Mouse (Mus musculus) hematopoietic stem cell, adult 5-6 weeks (primary cell): Measurements from ENCODE around the gene Snap23. TPM values are rescaled to one million over a fixed set of nuclear protein-coding genes. Genes with fewer than 3 reads are reported as not detected.
"Not testable (repeated sequence)": the region's sequence is repeated elsewhere in the genome, so short reads cannot be mapped to it uniquely, and the experiment has no call there.

Source experiments
- ATAC-seq, 2 experiments: fragments of 125-278 bp in 1 of 2; replicated peaks in 1 of 2; 2 replicates each; pipeline ENCODE4 v1.8.0; 2016 to 2017; ENCODE audit warnings: inconsistent platforms in 2 of 2, mild to moderate bottlenecking in 2 of 2, moderate number of reproducible peaks in 2 of 2, low read depth in 1 of 2, moderate TSS enrichment in 1 of 2; ENCODE audit not compliant: low FRiP score in 2 of 2, poor library complexity in 2 of 2, severe bottlenecking in 2 of 2, insufficient read depth in 1 of 2, low TSS enrichment in 1 of 2
- total RNA-seq: library from RNA; stranded (forward); fragments of 172-1452, 232-1000 nt; gene quantifications from 2 replicates; pipeline ENCODE4 v1.2.3, GENCODE M21; 2017

Snap23 gene
- total RNA-seq, 1 experiment from 2014 or later: 146 TPM

- ATAC-seq: not testable (repeated sequence)
Measured at GRCm38 (mm10) chr2:120572161-120572560, 4.7 kb downstream of the Snap23 start.

- ATAC-seq: no peak
Measured at GRCm38 (mm10) chr2:120575121-120575520, 7.7 kb downstream of the Snap23 start.

GRCm38 (mm10) chr2:120575978-120576377, 8.5 kb downstream of the Snap23 start:
- ATAC-seq: no peak; a peak in 1 of 4 replicates

- no peak for ATAC-seq
Measured at GRCm38 (mm10) chr2:120577799-120578198, 10.3 kb downstream of the Snap23 start.

DNA sequence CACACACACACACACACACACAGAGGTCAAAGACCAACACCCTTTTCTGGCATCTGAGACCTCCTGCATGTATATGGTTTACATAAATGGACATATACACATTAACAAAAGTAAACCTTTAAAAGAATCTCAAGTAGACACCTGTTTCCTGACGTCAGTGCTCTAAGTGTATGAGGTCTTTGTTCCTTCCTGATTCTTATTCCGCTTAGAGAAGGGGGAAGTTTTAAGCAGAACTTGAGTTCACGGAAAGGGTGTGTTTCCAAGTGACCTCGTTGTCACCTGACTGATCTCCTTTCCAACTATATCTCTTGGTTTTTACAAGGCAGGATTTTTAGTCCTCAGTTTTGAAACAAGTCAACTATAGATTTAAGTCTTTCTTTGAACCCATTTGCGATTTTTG, 10.8 kb downstream of the Snap23 start:
- peak; percentile 88 to 96 for ATAC-seq

DNA sequence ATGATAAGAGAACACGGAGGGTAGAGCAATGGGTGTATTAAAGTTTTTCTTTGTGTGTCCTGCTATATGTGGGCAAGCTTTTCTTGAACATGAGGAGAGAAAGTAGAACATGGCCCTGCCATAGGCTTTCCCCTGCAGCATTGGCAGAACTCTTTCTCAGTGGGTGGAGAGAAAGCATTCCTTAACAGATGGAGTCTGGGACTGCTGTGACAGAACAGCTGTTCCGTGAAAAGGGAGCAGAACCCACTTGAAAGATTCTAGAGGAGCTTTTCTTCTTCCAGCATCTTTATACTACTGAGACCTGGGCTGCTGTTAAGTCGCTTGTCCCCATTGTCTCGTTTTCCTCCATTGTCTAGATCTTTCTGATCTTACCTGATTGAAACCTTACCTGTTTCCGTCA, 22.3 kb downstream of the Snap23 start:
- ATAC-seq: no peak

DNA sequence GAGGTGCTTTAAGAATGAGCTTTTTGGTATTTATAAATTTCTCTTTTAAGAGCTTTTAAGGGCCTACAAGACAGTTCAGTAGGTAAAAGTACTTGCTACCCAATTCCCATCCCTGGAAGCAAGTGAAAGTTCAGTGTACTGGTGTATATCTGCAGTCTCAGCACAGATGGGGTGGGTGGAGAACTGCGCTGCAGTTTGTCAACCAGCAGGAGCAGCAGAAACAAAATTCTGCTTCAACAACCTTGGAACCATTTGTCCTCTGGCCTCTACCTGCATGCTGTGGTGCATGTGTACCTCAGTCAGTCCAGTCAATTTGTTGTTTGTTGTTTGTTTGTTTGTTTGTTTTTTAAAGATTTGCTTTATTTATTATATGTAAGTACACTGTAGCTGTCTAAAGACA, 24.8 kb downstream of the Snap23 start:
- ATAC-seq: no peak

DNA sequence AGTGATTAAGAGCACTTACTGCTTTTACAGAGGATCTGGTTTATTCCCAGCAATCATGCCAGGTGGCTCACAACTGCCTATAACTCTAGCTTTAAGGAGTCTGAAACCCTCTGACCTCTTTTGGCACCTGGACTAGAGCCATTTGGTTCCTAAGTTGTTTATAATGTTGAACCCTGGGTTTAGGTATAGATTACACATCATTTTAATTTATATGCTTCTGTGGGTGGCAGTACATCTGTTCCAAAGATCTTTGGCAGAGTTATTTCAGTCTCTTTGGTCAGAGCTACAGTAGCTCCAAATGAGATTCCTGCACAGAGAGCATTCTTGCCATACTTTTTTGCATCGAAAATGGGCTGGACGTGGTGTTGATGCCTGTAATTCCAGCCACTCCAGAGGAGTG, 30.3 kb downstream of the Snap23 start:
- no peak for ATAC-seq

DNA sequence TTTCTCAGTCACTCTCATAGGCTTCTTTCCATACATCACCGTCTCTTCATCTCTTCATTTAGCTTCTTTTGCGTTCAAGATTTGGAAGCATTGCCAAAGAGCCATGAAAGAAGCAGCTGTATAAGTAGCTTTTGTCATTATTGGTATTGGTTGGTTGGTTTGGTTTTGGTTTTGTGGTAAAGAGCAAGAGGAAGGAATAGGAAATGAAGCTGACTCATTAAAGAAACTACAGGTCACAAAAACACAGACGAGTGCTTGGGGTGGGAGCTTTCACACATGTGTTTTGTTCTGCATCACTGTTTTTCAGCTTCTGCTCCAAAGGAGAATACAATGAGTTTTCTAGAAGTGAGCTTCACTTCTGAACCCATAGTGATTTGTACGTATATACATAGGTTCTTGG, 32.0 kb downstream of the Snap23 start:
- 0 out of 4 replicates have a peak, but pooled peaks of 1 of the 2 experiments have one; percentile 4 for ATAC-seq

DNA sequence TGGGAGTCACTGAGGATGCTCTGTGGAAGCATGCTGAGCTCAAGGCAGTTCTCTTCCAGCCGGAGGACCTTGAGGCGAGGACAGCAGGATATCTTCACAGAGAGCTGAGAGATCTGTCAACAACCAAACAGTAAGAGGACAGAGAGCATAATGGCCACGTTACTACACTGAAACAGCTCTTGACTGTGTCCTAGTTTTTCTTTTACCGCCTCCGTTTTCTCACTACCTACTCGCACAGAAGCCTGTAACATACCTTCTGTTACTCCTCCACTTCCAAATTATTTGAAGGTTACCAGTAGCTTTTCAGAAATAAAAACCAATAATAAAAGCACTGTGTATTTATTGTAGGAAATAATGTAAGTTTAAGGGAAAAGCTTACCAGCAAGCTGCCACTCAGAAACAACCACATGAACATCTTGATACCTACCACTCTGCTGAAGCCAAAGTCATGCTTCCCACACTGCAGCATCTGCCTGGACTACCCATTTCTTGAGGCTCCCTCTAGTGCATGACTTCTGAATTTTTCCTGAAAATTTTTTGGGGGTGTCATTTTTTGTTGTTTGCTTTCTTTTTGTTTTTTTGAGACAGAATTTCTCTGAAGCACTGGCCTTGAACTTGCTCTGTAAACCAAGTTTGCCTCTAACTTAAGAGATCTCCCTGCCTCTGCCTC, 38.7 kb downstream of the Snap23 start:
- ATAC-seq: no peak

DNA sequence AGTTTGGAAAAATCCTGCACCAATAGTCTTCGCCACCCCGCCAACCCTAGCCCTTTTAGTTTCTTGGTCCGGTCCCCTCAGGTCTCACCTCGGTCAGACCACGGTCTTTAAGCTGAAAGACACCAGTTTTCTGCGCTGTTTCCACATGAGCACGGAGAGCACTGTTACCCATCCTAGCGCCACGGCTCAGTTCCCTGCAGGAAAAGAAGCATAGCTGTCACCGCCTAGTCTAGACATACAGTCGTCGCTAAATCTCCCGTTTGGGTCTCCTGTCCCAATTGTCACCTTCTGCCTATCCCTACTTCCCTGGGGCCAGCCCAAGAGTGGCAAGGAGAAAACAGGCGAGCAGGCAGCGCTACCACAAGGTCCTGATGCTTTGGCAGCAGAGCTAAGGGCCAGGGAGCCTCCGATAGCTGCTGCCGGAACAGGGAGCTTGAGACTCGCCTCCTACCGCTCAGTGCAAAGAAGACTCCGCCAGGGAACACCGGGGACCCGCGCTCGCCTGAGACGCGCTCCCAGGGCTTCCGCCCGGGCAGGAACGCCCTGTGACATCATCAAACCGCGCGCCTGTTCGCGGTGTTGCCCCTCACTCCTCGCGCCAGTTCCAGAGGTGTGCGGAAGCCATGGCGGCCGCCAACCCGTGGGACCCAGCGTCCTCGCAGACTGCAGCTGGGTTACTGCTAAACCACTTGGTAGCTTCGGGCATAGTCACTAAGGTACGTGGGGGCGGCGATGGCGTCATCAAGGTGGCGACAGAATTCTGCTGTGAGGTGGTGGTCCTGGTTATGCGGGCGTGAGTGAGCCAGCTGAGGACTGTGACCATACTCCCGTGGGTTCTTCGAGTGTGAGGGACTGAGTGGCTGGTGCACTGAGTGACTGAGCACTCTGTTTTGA, 41.6 kb downstream of the Snap23 start, which contains the start of the genes Haus2 and Lrrc57:
Gene Haus2 (plus strand): TSS at position 554 of the 894 bp plus-strand sequence.
Gene Lrrc57 (minus strand): TSS at position 691 of the 894 bp plus-strand sequence.
- peak; percentile 92 to 98 for ATAC-seq

DNA sequence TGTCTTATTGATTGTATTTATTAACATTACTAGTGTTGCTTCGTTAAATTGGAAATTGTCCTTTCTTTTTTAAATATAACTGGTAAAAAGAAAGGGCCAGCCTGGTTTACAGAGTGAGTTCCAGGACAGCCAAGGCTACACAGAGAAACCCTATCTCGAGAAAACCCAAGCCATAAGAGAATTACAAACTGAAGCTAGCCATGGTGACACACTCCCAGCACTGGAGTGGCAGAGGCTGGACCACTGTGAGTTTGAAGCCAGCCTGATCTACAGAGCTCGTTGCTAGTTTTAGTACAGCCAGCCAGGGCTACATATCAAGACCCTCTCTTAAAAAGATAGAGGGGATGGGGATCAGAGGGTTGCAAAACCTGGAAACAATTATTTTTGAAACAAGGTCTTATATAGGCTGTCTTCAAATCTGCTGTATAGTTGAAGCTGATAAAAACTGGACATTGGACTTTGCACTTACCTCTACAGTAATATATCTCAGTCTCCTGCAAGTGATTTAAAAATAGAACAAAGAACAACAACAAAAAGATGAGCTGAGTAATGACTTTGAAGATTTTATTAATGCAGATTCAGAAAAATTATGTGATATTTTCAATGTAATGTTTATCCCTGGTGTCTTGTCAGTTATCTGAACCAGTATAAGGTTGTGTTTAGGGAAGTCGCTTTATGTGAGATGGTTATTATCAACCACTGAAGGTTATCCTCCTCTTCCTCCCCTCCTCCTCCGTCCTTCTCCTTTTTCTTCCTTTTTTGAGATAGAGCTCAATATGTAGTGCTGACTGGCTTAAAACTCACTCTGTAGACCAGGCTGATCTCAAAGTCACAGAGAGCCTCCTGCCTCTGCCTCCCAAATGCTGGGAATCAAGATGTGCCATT, 49.0 kb downstream of the Snap23 start:
- ATAC-seq: no peak

DNA sequence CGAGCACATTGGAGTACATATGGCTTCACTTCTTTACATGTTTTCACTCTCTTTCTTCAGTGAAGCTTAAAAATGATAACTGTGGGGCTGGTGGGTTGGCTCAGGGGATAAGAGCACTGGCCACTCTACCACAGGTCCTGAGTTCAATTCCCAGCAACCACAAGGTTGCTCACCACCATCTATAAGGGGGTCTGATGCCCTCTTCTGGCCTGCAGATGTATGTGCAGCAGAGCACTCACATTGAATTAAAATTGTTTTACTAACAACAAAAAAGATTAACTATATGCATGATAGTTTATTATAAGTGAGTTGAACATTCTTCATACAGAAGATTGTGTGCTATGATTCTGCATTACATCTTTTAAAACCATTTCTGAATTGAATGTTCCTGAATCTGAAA, 52.1 kb downstream of the Snap23 start:
- no peak for ATAC-seq

GRCm38 (mm10) chr2:120622920-120623319, 55.4 kb downstream of the Snap23 start:
- ATAC-seq: no peak

- ATAC-seq: no peak
Measured at GRCm38 (mm10) chr2:120628076-120628865, 60.8 kb downstream of the Snap23 start.

DNA sequence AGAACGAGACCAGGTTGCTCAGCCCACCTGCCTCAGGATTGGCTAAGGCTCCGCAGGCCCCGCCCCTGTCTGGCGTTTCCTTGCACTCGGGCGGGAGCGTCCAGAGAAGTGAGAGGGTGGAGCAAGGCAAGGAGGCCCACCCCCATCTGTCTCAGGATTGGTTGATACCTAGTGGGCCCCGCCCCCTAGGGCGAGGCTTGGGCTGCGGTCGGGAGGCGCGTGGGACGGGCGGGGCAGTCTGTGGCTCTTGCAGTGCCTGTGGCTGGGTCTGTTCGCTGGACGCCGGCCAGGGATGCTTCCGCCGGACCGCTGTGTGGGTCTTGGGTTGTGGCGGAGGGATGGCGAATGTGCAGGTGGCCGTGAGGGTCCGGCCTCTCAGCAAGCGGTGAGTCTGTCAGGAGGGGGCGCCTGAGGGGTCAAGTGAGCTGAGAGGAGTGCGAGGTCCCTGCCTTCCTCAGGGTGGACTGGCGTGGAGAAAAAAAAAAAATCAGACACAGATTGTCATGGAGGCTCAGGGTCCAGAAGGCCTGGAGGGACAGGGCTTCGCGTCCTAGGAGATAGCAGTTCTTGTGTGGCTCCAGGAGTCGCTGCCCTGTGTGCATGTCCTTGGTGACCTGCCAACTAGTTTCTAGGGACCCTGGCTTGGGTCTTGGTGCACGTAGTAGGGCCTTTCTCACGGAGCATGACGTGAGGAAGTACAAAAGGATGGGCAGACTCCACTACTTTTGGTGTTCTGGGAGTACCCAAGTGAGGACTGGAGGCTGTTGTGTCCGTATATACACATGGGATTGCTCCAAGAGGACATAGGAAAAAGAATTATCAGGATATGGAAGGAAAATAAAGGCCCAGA, 61.6 kb downstream of the Snap23 start, which contains the start of gene Stard9:
Gene Stard9 (plus strand): TSS at position 236 of the 850 bp plus-strand sequence.
- ATAC-seq: peak; percentile 96 to 98
